28 mouse cellular contexts compared by ENCODE assay signal in genomic region chr14:121168716-121169115, GRCm38 (mm10).
DNase-seq lines count a peak whose midpoint lies in the region; ATAC-seq and TF ChIP-seq lines count a peak whose summit lies in the region.
"Had no signal": no experiment of that assay in that cellular context is flagged by ENCODE, and none has a peak within 500 bp of the region (broad histone marks: within the 10 kb centered on the region; RNA-seq: fewer than 3 reads in every experiment).

No protein-coding gene starts in this region.

- H3K4me1 ChIP-seq in limb, embryonic 10.5 days = peaks cover 59% of the 10 kb centered on the region
- H3K4me1 ChIP-seq in kidney, embryonic 16.5 days (ENCODE audit: insufficient read depth, low read length) = peaks cover 43% of the 10 kb centered on the region

- H3K4me2 ChIP-seq in kidney, embryonic 16.5 days (replicated peaks; ENCODE audit: low read depth, low read length) = no peak overlapping the region
- H3K4me2 ChIP-seq: embryonic facial prominence, embryonic 12.5 days; forebrain, embryonic 12.5 days; forebrain, embryonic 15.5 days; heart, embryonic 12.5 days; heart, embryonic 15.5 days; hindbrain, embryonic 13.5 days had no signal

- no peak for TF ChIP-seq CTCF in layer of hippocampus, adult 2 months (conservative IDR thresholded peaks at IDR 0.05)

- peaks cover 18% of the 10 kb centered on the region for H3K36me3 ChIP-seq in limb, embryonic 10.5 days
- no peaks in the 10 kb centered on the region for H3K36me3 ChIP-seq in kidney, embryonic 16.5 days (ENCODE audit: insufficient read depth, low read length)
- H3K36me3 ChIP-seq: forebrain, embryonic 12.5 days; forebrain, embryonic 15.5 days; G1E; hindbrain, embryonic 10.5 days; hindbrain, embryonic 13.5 days had no signal

- H3K27me3 ChIP-seq in limb, embryonic 10.5 days (ENCODE audit: low read depth, poor library complexity, severe bottlenecking) = no peaks in the 10 kb centered on the region
- H3K27me3 ChIP-seq in kidney, embryonic 16.5 days (ENCODE audit: insufficient read depth, low read length) = no peaks in the 10 kb centered on the region
- H3K27me3 ChIP-seq: CH12.LX; embryonic facial prominence, embryonic 12.5 days; forebrain, embryonic 12.5 days; forebrain, embryonic 15.5 days; heart, embryonic 12.5 days; heart, embryonic 15.5 days; hindbrain, embryonic 13.5 days; Patski had no signal

- no peak overlapping the region for H3K4me3 ChIP-seq in layer of hippocampus, adult 2 months
- no peak overlapping the region for H3K4me3 ChIP-seq in limb, embryonic 10.5 days
- no peak overlapping the region for H3K4me3 ChIP-seq in kidney, embryonic 16.5 days (ENCODE audit: low read length)
- H3K4me3 ChIP-seq: embryonic facial prominence, embryonic 12.5 days; erythroblast, embryonic 14.5 days; forebrain, embryonic 12.5 days; forebrain, embryonic 15.5 days; heart, embryonic 12.5 days; heart, embryonic 15.5 days; hindbrain, embryonic 10.5 days; hindbrain, embryonic 13.5 days had no signal

- 86% methylated on average over 3 of the region's 3 CpGs for WGBS in limb, embryonic 10.5 days
- WGBS in kidney, embryonic 16.5 days = 81% methylated on average over 3 of the region's 3 CpGs

- peak overlapping the region; percentile 37; the same call in 1 of the 2 replicates for H3K27ac ChIP-seq in layer of hippocampus, adult 2 months
- 0 out of 2 replicates have a peak overlapping the region, but pooled peaks have one; percentile 8 for H3K27ac ChIP-seq in limb, embryonic 10.5 days
- no peak overlapping the region for H3K27ac ChIP-seq in kidney, embryonic 16.5 days (ENCODE audit: low read length)
- H3K27ac ChIP-seq: embryonic facial prominence, embryonic 12.5 days; forebrain, embryonic 12.5 days; forebrain, embryonic 15.5 days; heart, embryonic 15.5 days; hindbrain, embryonic 10.5 days; hindbrain, embryonic 13.5 days had no signal

- no peak for DNase-seq in layer of hippocampus, adult 2 months (ENCODE audit: low spot score in 2 of 2)
- no peak for DNase-seq in layer of hippocampus, postnatal 14 days (ENCODE audit: low spot score in 2 of 2)
- DNase-seq in brain, adult 2 months (ENCODE audit: low read depth, low spot score) = peak; percentile 70
- DNase-seq in limb, embryonic 10.5 days (ENCODE audit: low spot score) = no peak
- DNase-seq in thymus, postnatal 36 days = no peak
- DNase-seq: adrenal gland, postnatal 10 days; adrenal gland, postnatal 36 days; B cell, adult 2 months; cerebellum, adult 11 months; cerebellum, adult 2 months; cerebellum, postnatal 36 days; gastrocnemius, postnatal 25 days; heart, adult 18-20 months; heart, postnatal 10 days; heart, postnatal 36 days had no signal

- ATAC-seq in kidney, embryonic 16.5 days (ENCODE audit: low FRiP score, low TSS enrichment) = no peak
- ATAC-seq: forebrain, embryonic 15.5 days; hindbrain, embryonic 16.5 days; Patski had no signal

- no peaks in the 10 kb centered on the region for H3K9me3 ChIP-seq in limb, embryonic 10.5 days (replicated peaks)
- no peaks in the 10 kb centered on the region for H3K9me3 ChIP-seq in kidney, embryonic 16.5 days (ENCODE audit: low read length)
- H3K9me3 ChIP-seq: embryonic facial prominence, embryonic 12.5 days; forebrain, embryonic 12.5 days; forebrain, embryonic 15.5 days; heart, embryonic 12.5 days; heart, embryonic 15.5 days; hindbrain, embryonic 10.5 days; hindbrain, embryonic 13.5 days had no signal

- no peak overlapping the region for H3K9ac ChIP-seq in kidney, embryonic 16.5 days (replicated peaks; ENCODE audit: low read length)
- H3K9ac ChIP-seq: embryonic facial prominence, embryonic 12.5 days; forebrain, embryonic 12.5 days; forebrain, embryonic 15.5 days; heart, embryonic 12.5 days; heart, embryonic 15.5 days; hindbrain, embryonic 13.5 days had no signal
